Mouse (Mus musculus) heart, embryonic 14.5 days (tissue): ENCODE data around the gene Rbm10. TPM values are rescaled to one million over a fixed set of nuclear protein-coding genes. Genes with fewer than 3 reads are reported as not detected.

Source experiments
- ATAC-seq: fragments of 200-750 bp; cut with Nextera tagmentation; 2 replicates; pipeline ENCODE4 v1.8.0; 2017; ENCODE audit warnings: low read depth, moderate TSS enrichment; ENCODE audit not compliant: insufficient number of reproducible peaks, insufficient read depth, low FRiP score
- H3K27ac ChIP-seq, 2 experiments: fragments of 200-500 bp in 1 of 2; fragments of 300-500 bp in 1 of 2; sonication (generic) in 1 of 2; replicated peaks in 1 of 2; 2 replicates each; pipeline ENCODE4 v1.5.1; 2012 to 2014; ENCODE audit warnings: low read depth in 2 of 2, low read length in 2 of 2, control low read depth in 1 of 2, mild to moderate bottlenecking in 1 of 2, mixed read lengths in 1 of 2; ENCODE audit not compliant: control insufficient read depth in 1 of 2, insufficient read depth in 1 of 2
- H3K27me3 ChIP-seq: fragments of 300-500 bp; sonication (generic); 2 replicates; pipeline ENCODE4 v1.6.1; 2014; ENCODE audit warnings: mild to moderate bottlenecking, low read length, control low read depth; ENCODE audit not compliant: control insufficient read depth, insufficient read depth
- H3K36me3 ChIP-seq: fragments of 300-500 bp; sonication (generic); 2 replicates; pipeline ENCODE4 v1.6.1; 2014; ENCODE audit warnings: mild to moderate bottlenecking, control low read depth, low read length, mixed read lengths; ENCODE audit not compliant: control insufficient read depth, insufficient read depth
- H3K4me1 ChIP-seq, 2 experiments: fragments of 200-500 bp in 1 of 2; fragments of 300-500 bp in 1 of 2; sonication (generic) in 1 of 2; 2 replicates each; pipeline ENCODE4 v1.6.1; 2012 to 2014; ENCODE audit warnings: low read length in 2 of 2, control low read depth in 1 of 2, mixed read lengths in 1 of 2; ENCODE audit not compliant: control insufficient read depth in 2 of 2, insufficient read depth in 2 of 2
- H3K4me2 ChIP-seq: fragments of 300-500 bp; sonication (generic); 2 replicates; pipeline ENCODE4 v1.6.1; 2014; ENCODE audit warnings: mild to moderate bottlenecking, low read length
- H3K4me3 ChIP-seq, 2 experiments: fragments of 200-500 bp in 1 of 2; fragments of 300-500 bp in 1 of 2; sonication (generic) in 1 of 2; 2 replicates each; pipeline ENCODE4 v1.5.1; 2012 to 2014; ENCODE audit warnings: low read length in 2 of 2, mild to moderate bottlenecking in 2 of 2, control low read depth in 1 of 2, low read depth in 1 of 2, moderate library complexity in 1 of 2; ENCODE audit not compliant: control insufficient read depth in 1 of 2, insufficient read depth in 1 of 2
- H3K9ac ChIP-seq: fragments of 300-500 bp; sonication (generic); 2 replicates; pipeline ENCODE4 v1.6.1; 2014; ENCODE audit warnings: mild to moderate bottlenecking, low read length
- H3K9me3 ChIP-seq: fragments of 300-500 bp; sonication (generic); 2 replicates; pipeline ENCODE4 v1.6.1; 2016; ENCODE audit warnings: low read length, control low read depth; ENCODE audit not compliant: control insufficient read depth
- WGBS: fragments of 180-500 bp; shearing (Covaris S2); extraction: QIAGEN DNeasy Blood & Tissue Kit; methylation state at CpG from one replicate; pipeline ENCODE4 v1.1.7; 2014; 5-methylcytosine and 5-hydroxymethylcytosine counted together
- polyA plus RNA-seq: library from polyadenylated mRNA; unstranded; fragments of >200 nt; fragmentation: Nextera tagmentation; extraction: Ambion mirVana; gene quantifications from 2 replicates; pipeline ENCODE4 v1.2.1, GENCODE M21; 2014

The Rbm10 gene
- polyA plus RNA-seq, 1 experiment from 2014 or later, result 32.9 TPM

- Histone ChIP-seq H3K4me1 (peaks cover 0 to 12% of the 10 kb centered on the region in 2 experiments; a peak in 1 of 4 replicates), H3K9me3 (no peaks in the 10 kb centered on the region), H3K9ac (peak overlapping the region; percentile 80), H3K4me3 (peak overlapping the region; percentile 53 to 95), H3K4me2 (peak overlapping the region; percentile 69), H3K27ac (peak overlapping the region; percentile 88 to 97), H3K36me3 (peaks cover 39% of the 10 kb centered on the region), H3K27me3 (no peaks in the 10 kb centered on the region)
- WGBS, result 19% methylated on average over 31 of the region's 31 CpGs
- ATAC-seq, result peak; percentile 26; the same call in 1 of the 2 replicates
Observed at GRCm38 (mm10) chrX:20617903-20618399, 648 bp downstream of the Rbm10 start.

GRCm38 (mm10) chrX:20638141-20638540 lies 20.8 kb downstream of the Rbm10 start:
- Histone ChIP-seq H3K4me2 (no peak overlapping the region), H3K4me1 (no peaks in the 10 kb centered on the region), H3K9ac (no peak overlapping the region), H3K4me3 (no peak overlapping the region), H3K27me3 (no peaks in the 10 kb centered on the region), H3K27ac (no peak overlapping the region), H3K9me3 (no peaks in the 10 kb centered on the region), H3K36me3 (peaks cover 75% of the 10 kb centered on the region)
- no peak for ATAC-seq
- WGBS, result 76% methylated on average over 2 of the region's 2 CpGs

- no peaks in the 10 kb centered on the region for H3K4me1 ChIP-seq
- no peak overlapping the region for H3K27ac ChIP-seq
- no peaks in the 10 kb centered on the region for H3K9me3 ChIP-seq
- no peaks in the 10 kb centered on the region for H3K27me3 ChIP-seq
- WGBS, result 67% methylated on average over 5 of the region's 5 CpGs
- H3K4me3 ChIP-seq, result no peak overlapping the region
- no peak overlapping the region for H3K4me2 ChIP-seq
- H3K36me3 ChIP-seq, result peaks cover 83% of the 10 kb centered on the region
- no peak overlapping the region for H3K9ac ChIP-seq
- ATAC-seq, result no peak
Observed at GRCm38 (mm10) chrX:20644780-20645179, 27.5 kb downstream of the Rbm10 start.

- peak overlapping the region; percentile 77 for H3K4me2 ChIP-seq
- no peak for ATAC-seq
- no peaks in the 10 kb centered on the region for H3K27me3 ChIP-seq
- no peak overlapping the region for H3K9ac ChIP-seq
- no peak overlapping the region for H3K27ac ChIP-seq
- no peaks in the 10 kb centered on the region for H3K9me3 ChIP-seq
- no peaks in the 10 kb centered on the region for H3K36me3 ChIP-seq
- peak overlapping the region in 1 of 2 experiments; percentile 50; a peak in 2 of 4 replicates for H3K4me3 ChIP-seq
- 31% methylated on average over 5 of the region's 5 CpGs for WGBS
- H3K4me1 ChIP-seq, result no peaks in the 10 kb centered on the region
Observed at GRCm38 (mm10) chrX:20657593-20657992, 40.3 kb downstream of the Rbm10 start.

GRCm38 (mm10) chrX:20658026-20658652 lies 40.8 kb downstream of the Rbm10 start, which contains the start of gene Uba1:
TSS of gene Uba1 (plus strand) at chrX:20658326.
- Histone ChIP-seq H3K9ac (peak within 1 kb of the TSS; percentile 68), H3K4me2 (peak within 1 kb of the TSS; percentile 77), H3K27me3 (no peaks in the 10 kb centered on the region), H3K4me1 (no peaks in the 10 kb centered on the region), H3K9me3 (no peaks in the 10 kb centered on the region), H3K27ac (peak within 1 kb of the TSS in 1 of 2 experiments; percentile 67; a peak in 2 of 4 replicates), H3K4me3 (peak within 1 kb of the TSS; percentile 50 to 62), H3K36me3 (no peaks in the 10 kb centered on the region)
- ATAC-seq, result peak; percentile 83
- WGBS, result 19% methylated on average over 27 of the region's 27 CpGs

GRCm38 (mm10) chrX:20658891-20659406 lies 41.6 kb downstream of the Rbm10 start:
- Histone ChIP-seq H3K9me3 (no peaks in the 10 kb centered on the region), H3K4me2 (peak overlapping the region; percentile 77), H3K4me3 (peak overlapping the region; percentile 50 to 62), H3K27ac (peak overlapping the region in 1 of 2 experiments; percentile 67; a peak in 2 of 4 replicates), H3K27me3 (no peaks in the 10 kb centered on the region), H3K4me1 (no peaks in the 10 kb centered on the region), H3K9ac (peak overlapping the region; percentile 68), H3K36me3 (no peaks in the 10 kb centered on the region)
- 0 out of 2 replicates have a peak, but pooled peaks have one; percentile 33 for ATAC-seq
- 20% methylated on average over 24 of the region's 24 CpGs for WGBS

GRCm38 (mm10) chrX:20662317-20662715 lies 45.0 kb downstream of the Rbm10 start:
- H3K4me1 ChIP-seq, result peaks cover 2 to 13% of the 10 kb centered on the region in 2 experiments
- 25% methylated on average over 5 of the region's 5 CpGs for WGBS

More at GRCm38 (mm10) chrX:20662317-20662715, 45.0 kb downstream of the Rbm10 start:
- Histone ChIP-seq H3K27ac (no peak overlapping the region), H3K9me3 (no peaks in the 10 kb centered on the region), H3K4me2 (no peak overlapping the region), H3K9ac (no peak overlapping the region), H3K4me3 (no peak overlapping the region), H3K27me3 (no peaks in the 10 kb centered on the region), H3K36me3 (peaks cover 17% of the 10 kb centered on the region)
- no peak for ATAC-seq
